Mouse (Mus musculus): ENCODE data around the gene Slc46a1. TPM values are rescaled to one million over a fixed set of nuclear protein-coding genes. Genes with fewer than 3 reads are reported as not detected.

Slc46a1 gene
- polyA plus RNA-seq, 1 experiment: 77.0 TPM

GRCm38 (mm10) chr11:78502909-78503650 lies 37.6 kb downstream of the Slc46a1 start, which contains the start of gene Sebox:
Gene Sebox, plus strand, starts transcription at chr11:78503447.
- DNase-seq (ENCODE audit: low read depth): no peak

DNA sequence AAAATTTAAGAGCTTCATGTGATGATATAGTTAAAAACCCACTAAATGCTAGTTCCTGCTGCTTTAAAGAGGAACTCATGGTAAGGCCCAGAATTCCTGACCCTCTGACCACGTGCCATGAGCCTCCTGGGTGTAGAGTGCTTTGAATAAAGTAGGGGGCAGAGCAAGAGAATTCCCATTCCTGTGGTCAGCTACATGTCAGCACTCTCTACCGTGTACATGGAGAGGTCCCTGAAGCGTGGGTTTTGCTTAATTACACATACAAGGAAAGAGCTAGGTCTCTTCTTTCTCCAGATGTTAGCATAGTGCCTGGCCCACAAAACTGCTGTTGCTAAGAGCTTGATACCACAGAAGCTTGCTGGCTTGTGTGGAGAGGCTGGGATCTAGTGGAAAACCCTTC lies 39.9 kb downstream of the Slc46a1 start:
- DNase-seq (ENCODE audit: low read depth): no peak

DNA sequence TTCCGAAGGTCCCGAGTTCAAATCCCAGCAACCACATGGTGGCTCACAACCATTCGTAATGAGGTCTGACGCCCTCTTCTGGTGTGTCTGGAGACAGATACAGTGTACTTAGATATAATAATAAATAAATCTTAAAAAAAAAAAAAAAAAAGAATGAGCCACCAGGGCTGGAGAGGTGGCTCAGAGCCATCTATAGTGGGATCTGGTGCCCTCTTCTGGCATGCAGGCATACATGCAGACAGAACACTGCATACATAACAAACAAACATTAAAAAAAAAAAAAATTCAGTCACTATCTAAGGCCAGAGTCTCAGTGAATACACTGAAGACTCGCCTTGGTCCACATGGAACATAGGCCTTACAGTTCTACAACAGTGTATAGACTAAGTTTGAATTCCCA lies 43.7 kb downstream of the Slc46a1 start:
- DNase-seq (ENCODE audit: low read depth): no peak

DNA sequence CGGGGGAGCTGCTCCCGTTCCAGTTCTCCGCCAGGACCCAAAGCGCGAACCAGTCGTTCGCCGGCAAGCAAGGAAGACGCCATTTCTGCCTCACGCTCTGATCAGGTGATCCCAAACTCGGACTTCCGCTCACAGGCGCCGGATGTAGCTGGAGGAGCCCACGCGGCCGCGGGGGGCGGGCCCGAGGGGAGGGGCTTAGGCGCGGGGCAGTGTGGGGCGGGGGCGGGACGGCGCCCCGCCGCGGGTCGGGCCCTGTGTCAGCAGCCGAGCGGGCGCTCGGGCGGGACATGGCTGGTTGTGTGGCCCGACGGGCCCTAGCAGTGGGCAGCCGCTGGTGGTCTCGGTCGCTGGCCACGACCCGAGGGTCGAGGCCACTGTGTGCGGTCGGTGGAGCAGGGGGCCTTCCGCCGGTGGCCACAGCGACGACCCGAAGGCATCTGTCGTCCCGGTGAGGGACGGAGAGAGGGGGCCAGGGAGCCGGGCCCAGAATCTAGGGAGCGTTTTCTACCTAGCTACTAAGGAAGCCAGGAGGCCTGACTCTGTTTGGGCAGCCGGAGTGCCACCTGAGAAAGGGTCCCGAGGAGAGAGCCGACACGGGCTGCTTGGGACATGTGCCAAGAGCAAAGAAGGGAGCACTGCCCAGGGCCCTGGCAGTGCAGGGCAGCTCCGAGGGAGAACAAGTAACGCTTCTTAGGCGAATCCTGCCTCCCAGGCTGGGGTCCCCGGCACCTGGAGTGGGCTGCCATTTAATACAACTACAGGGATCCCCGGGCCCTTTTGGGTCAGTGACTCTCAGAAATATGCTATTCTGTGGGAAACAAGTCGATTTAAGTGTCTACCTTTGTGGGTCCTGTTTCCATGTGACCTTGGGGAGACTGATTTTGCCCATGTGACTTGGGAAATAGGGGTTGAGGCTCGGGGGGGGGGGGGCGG lies 46.8 kb downstream of the Slc46a1 start, which contains the start of the genes Tmem199 and Poldip2:
Tmem199 (minus strand) TSS at position 148 of the 933 bp plus-strand sequence.
Poldip2 (plus strand) TSS at position 169 of the 933 bp plus-strand sequence.
- DNase-seq (ENCODE audit: low read depth): no peak

- DNase-seq (ENCODE audit: low read depth): no peak
Observed at GRCm38 (mm10) chr11:78513106-78513790, 47.8 kb downstream of the Slc46a1 start.

- no peak for DNase-seq (ENCODE audit: low read depth)
Observed at GRCm38 (mm10) chr11:78515549-78516325, 50.2 kb downstream of the Slc46a1 start.

DNA sequence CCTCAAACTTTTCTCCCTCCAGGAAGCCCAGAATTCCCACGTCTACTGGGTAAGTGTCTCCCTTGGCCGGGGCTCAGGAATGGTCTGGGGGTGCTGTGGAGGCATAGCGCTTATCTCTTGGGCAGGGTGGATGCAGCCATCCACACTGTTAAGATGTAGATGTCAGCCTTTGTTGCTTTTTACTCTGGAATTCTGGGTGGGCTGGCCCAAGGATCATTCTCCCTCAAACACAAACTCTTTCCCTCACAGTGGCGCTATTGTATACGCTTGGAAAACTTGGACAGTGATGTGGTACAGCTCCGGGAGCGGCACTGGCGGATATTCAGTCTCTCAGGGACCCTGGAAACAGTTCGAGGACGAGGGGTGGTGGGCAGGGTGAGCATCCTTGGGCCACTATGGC lies 53.4 kb downstream of the Slc46a1 start:
- no peak for DNase-seq (ENCODE audit: low read depth)

Other genes starting within 250 kb of the Slc46a1 start
- 161 and 190 TPM in 2 replicates for gene Sdf2, start 220.0 kb upstream of the Slc46a1 start, polyA plus RNA-seq (2012; rRNA removed)
- 14.8 and 25.0 TPM in 2 replicates for gene Supt6, start 219.7 kb upstream of the Slc46a1 start, polyA plus RNA-seq (2012; rRNA removed)
- gene 2610507B11Rik, start 203.9 kb upstream of the Slc46a1 start, polyA plus RNA-seq (2012; rRNA removed): 99.8 and 106 TPM in 2 replicates
- 0.13 and 0.20 TPM in 2 replicates for gene BC030499, start 174.9 kb upstream of the Slc46a1 start, polyA plus RNA-seq (2012; rRNA removed)
- gene Spag5, start 164.2 kb upstream of the Slc46a1 start, polyA plus RNA-seq (2012; rRNA removed): 1.2 and 1.4 TPM in 2 replicates
- gene Aldoc, start 142.7 kb upstream of the Slc46a1 start, polyA plus RNA-seq (2012; rRNA removed): 34.4 and 59.8 TPM in 2 replicates
- gene Pigs, start 137.3 kb upstream of the Slc46a1 start, polyA plus RNA-seq (2012; rRNA removed): 69.5 and 94.1 TPM in 2 replicates
- gene Unc119, start 122.2 kb upstream of the Slc46a1 start, polyA plus RNA-seq (2012; rRNA removed): 84.3 and 193 TPM in 2 replicates
- gene Foxn1, start 79.1 kb upstream of the Slc46a1 start, polyA plus RNA-seq (2012; rRNA removed): not detected in 2 replicates
- gene Slc13a2, start 43.5 kb upstream of the Slc46a1 start, polyA plus RNA-seq (2012; rRNA removed): 8.7 and 12.2 TPM in 2 replicates
- gene Sarm1, start 32.1 kb downstream of the Slc46a1 start, polyA plus RNA-seq (2012; rRNA removed): 4.1 and 5.8 TPM in 2 replicates
- gene Vtn, start 33.4 kb downstream of the Slc46a1 start, polyA plus RNA-seq (2012; rRNA removed): 17.1 and 23.1 TPM in 2 replicates
- not detected in 2 replicates for gene Sebox, start 37.8 kb downstream of the Slc46a1 start, polyA plus RNA-seq (2012; rRNA removed)
- gene Tmem199, start 46.5 kb downstream of the Slc46a1 start, polyA plus RNA-seq (2012; rRNA removed): 20.4 and 20.5 TPM in 2 replicates
- gene Poldip2, start 46.5 kb downstream of the Slc46a1 start, polyA plus RNA-seq (2012; rRNA removed): 77.0 and 81.6 TPM in 2 replicates
- 42.1 and 46.2 TPM in 2 replicates for gene Tnfaip1, start 70.6 kb downstream of the Slc46a1 start, polyA plus RNA-seq (2012; rRNA removed)
- 98.4 and 124 TPM in 2 replicates for gene Ift20, start 70.7 kb downstream of the Slc46a1 start, polyA plus RNA-seq (2012; rRNA removed)
- gene Tmem97, start 85.1 kb downstream of the Slc46a1 start, polyA plus RNA-seq (2012; rRNA removed): 28.2 and 31.0 TPM in 2 replicates
- 17.4 and 18.5 TPM in 2 replicates for gene Nlk, start 231.7 kb downstream of the Slc46a1 start, polyA plus RNA-seq (2012; rRNA removed)